Mouse (Mus musculus): Measurements from ENCODE around the gene Ikzf1. TPM values are rescaled to one million over a fixed set of nuclear protein-coding genes. Genes with fewer than 3 reads are reported as not detected.

Ikzf1 gene
- polyA plus RNA-seq, 1 experiment from 2014 or later: 33.7 TPM

DNA sequence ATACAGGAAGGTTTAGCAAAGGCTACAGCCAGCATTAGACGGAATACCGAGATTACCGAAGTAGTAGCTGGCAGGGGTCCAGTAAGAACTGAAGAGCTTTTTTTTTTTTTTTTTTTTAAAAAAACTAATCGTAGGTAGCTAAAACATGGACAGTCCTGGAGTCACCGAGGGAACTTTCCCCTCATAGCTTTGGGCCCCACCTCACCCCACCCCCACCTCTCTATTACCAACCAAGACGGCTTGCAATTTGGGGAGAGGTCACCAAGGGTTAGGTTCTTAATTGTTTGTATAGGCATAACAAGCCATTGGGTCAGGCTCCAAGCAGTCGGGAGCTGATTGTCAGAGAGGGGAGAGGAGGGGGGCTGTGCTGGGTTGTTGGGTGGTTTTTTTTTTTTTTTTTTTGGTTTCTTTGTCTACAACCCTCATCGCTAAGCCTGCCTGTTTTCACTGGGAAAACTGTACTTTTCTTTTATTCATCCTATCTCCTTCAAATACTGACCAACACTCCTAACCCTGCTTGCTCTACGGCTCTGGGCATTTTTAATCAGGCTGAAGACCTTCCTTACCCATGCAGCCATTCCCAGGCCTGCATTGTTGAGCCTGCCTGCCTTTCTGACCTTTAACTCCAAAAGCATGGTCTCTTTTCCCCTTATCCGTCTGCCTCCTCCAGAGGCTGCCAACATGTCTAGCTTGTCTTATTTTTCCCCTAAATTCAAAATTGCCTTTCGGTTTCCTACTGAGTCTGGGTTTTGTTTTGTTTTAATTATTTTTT lies 124.8 kb downstream of the Ikzf1 start:
- H3K27ac ChIP-seq (replicated peaks): peak overlapping the region; percentile 96
- H3K9me3 ChIP-seq (replicated peaks): no peaks in the 10 kb centered on the region
- WGBS (ENCODE audit: insufficient replicate concordance): 17% methylated on average over 11 of the region's 11 CpGs
- peak overlapping the region; percentile 85 for H3K9ac ChIP-seq
- peak; percentile 0; the same call in 1 of the 2 replicates for ATAC-seq (ENCODE audit: insufficient read depth)
- peaks cover 64% of the 10 kb centered on the region for H3K4me1 ChIP-seq (replicated peaks)
- H3K27me3 ChIP-seq: no peaks in the 10 kb centered on the region
- H3K4me3 ChIP-seq (replicated peaks): peak overlapping the region; percentile 77
- H3K36me3 ChIP-seq (replicated peaks): peaks cover 21% of the 10 kb centered on the region
- peak overlapping the region; percentile 99 for H3K4me2 ChIP-seq

DNA sequence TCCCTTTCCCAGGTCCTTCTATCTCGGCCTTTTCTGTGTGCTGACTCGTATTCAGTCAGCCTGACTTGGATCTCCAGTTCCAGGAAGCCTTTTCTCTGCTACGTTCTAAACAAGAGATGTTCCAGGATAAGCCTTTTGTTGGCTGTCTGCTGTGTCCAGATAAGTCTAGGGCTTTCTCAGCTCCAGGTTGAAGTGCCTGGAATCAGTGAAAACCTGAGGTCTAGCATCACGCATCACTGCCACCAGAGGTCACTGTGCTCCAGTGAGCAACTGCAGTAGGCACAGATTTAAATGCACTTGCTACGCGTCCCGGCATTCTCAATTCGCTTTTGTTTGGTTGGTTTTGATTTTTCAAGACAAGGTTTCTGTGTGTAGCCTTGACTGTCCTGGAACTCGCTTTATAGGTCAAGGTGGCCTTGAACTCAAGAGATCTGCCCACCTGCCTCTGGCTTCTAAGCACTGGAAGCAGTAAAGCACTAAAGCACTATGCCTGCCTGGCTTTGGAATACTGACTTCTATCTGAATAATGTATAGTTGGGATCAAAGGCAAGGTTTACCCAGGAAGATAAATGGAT lies 127.2 kb downstream of the Ikzf1 start:
- peak; percentile 20 for ATAC-seq (ENCODE audit: insufficient read depth)
- Histone ChIP-seq H3K36me3 (replicated peaks) (no peaks in the 10 kb centered on the region), H3K9me3 (replicated peaks) (no peaks in the 10 kb centered on the region), H3K9ac (peak overlapping the region; percentile 9; the same call in 1 of the 2 replicates), H3K27ac (replicated peaks) (peak overlapping the region; percentile 60), H3K4me2 (peak overlapping the region; percentile 51), H3K4me3 (replicated peaks) (0 out of 2 replicates have a peak overlapping the region, but pooled peaks have one; percentile 5), H3K27me3 (no peaks in the 10 kb centered on the region), H3K4me1 (replicated peaks) (peaks cover 73% of the 10 kb centered on the region)
- 3% methylated on average over 9 of the region's 9 CpGs for WGBS (ENCODE audit: insufficient replicate concordance)

DNA sequence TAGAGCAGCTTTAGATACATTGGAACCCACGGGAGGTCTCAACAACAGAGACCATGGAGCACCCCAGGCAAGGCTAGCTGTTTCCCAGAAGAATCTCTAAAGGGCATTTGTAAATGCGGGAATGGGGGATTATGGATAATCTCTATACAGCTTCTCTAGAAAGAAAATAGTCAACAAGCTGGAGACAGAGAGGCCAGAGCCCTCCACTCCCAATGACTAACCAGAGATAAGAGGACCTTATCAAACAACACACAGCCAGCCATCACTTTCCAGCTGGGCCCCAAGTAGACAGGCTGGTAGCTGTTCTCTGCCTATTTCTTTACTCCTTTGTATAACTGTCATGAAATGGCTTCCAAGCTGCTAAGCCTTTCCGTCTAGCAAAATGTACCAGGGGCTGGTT lies 130.9 kb downstream of the Ikzf1 start:
- H3K4me1 ChIP-seq (replicated peaks): peaks cover 62% of the 10 kb centered on the region
- peak overlapping the region; percentile 95 for H3K27ac ChIP-seq (replicated peaks)
- H3K9ac ChIP-seq: peak overlapping the region; percentile 51; the same call in 1 of the 2 replicates
- H3K4me2 ChIP-seq: peak overlapping the region; percentile 68
- peak; percentile 91 for ATAC-seq (ENCODE audit: insufficient read depth)
- H3K27me3 ChIP-seq: no peaks in the 10 kb centered on the region
- peak overlapping the region; percentile 30 for H3K4me3 ChIP-seq (replicated peaks)
- H3K36me3 ChIP-seq (replicated peaks): no peaks in the 10 kb centered on the region
- WGBS (ENCODE audit: insufficient replicate concordance): 16% methylated on average over 3 of the region's 3 CpGs
- no peaks in the 10 kb centered on the region for H3K9me3 ChIP-seq (replicated peaks)

DNA sequence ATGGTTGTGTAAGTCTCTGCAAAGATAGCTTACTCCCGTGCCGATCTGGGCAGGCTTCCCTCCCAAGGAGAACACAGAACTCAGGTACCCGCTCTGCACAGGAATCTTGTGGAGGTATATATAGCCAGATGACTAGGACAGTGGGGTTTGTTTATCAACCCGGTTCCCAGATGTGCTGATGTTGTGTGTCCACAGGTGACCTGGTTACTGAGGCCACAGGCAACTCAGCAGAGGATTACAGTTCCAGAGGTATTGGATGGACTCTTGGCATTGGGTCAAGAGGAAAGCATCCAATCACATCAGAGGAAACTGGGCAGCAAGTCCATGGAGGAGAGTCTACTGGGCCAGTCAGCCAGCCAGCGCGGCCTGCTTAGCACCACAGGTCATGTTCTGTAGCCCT lies 134.0 kb downstream of the Ikzf1 start:
- whole genome bisulfite sequencing (ENCODE audit: insufficient replicate concordance): 81% methylated on average over 6 of the region's 6 CpGs
- Histone ChIP-seq H3K27ac (replicated peaks) (peak overlapping the region; percentile 43; the same call in 1 of the 2 replicates), H3K36me3 (replicated peaks) (no peaks in the 10 kb centered on the region), H3K4me3 (replicated peaks) (no peak overlapping the region), H3K27me3 (no peaks in the 10 kb centered on the region), H3K4me1 (replicated peaks) (peaks cover 75% of the 10 kb centered on the region), H3K9ac (no peak overlapping the region), H3K9me3 (replicated peaks) (no peaks in the 10 kb centered on the region), H3K4me2 (no peak overlapping the region)
- ATAC-seq (ENCODE audit: insufficient read depth): no peak

DNA sequence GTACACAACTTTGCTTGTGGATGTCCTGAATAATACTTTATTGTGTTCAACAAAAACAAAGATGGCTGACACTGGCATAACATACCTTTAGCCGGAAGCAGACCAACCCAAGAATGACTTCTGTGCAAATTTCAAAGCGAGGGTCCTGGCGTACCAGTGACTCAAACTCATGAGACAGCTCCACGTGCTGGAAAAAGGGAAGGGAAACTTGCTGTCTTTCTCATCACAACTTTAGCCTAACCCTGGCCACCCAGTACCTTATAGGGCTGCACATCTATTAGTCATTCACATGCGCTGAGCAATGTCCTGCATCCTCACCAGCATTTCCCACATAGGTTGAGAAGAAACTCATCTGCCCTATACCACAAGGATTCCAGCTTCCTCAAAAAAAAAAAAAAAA lies 134.4 kb downstream of the Ikzf1 start:
- Histone ChIP-seq H3K9ac (no peak overlapping the region), H3K27ac (replicated peaks) (0 out of 2 replicates have a peak overlapping the region, but pooled peaks have one; percentile 43), H3K36me3 (replicated peaks) (no peaks in the 10 kb centered on the region), H3K9me3 (replicated peaks) (no peaks in the 10 kb centered on the region), H3K4me3 (replicated peaks) (no peak overlapping the region), H3K4me2 (no peak overlapping the region), H3K27me3 (no peaks in the 10 kb centered on the region), H3K4me1 (replicated peaks) (peaks cover 77% of the 10 kb centered on the region)
- WGBS (ENCODE audit: insufficient replicate concordance): 74% methylated on average over 5 of the region's 5 CpGs
- ATAC-seq (ENCODE audit: insufficient read depth): no peak

DNA sequence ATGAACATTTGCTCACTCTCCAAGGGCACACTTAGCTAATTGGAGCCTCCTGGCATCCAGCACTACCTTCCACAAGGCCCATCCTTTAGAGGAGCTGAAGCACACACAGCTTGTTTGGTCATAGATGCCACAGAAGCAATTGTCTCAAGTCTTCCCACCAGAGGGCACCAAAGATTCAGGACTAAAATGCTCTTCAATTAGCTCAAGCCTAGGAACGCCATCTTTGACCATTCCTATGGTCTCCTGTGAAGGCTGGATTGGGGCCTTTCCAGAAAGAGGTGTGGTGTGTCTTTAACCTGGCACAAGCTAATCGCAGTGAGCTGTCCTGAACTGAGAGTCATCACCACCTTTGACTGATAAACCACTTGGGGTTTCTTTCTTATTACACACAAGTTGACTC lies 135.4 kb downstream of the Ikzf1 start:
- no peaks in the 10 kb centered on the region for H3K9me3 ChIP-seq (replicated peaks)
- 6% methylated on average over 2 of the region's 2 CpGs for WGBS (ENCODE audit: insufficient replicate concordance)
- H3K36me3 ChIP-seq (replicated peaks): no peaks in the 10 kb centered on the region
- H3K4me2 ChIP-seq: no peak overlapping the region
- H3K4me1 ChIP-seq (replicated peaks): peaks cover 72% of the 10 kb centered on the region
- H3K27ac ChIP-seq (replicated peaks): peak overlapping the region; percentile 79; the same call in 1 of the 2 replicates
- H3K27me3 ChIP-seq: peaks cover 9% of the 10 kb centered on the region
- no peak overlapping the region for H3K9ac ChIP-seq
- H3K4me3 ChIP-seq (replicated peaks): no peak overlapping the region
- peak; percentile 19 for ATAC-seq (ENCODE audit: insufficient read depth)

DNA sequence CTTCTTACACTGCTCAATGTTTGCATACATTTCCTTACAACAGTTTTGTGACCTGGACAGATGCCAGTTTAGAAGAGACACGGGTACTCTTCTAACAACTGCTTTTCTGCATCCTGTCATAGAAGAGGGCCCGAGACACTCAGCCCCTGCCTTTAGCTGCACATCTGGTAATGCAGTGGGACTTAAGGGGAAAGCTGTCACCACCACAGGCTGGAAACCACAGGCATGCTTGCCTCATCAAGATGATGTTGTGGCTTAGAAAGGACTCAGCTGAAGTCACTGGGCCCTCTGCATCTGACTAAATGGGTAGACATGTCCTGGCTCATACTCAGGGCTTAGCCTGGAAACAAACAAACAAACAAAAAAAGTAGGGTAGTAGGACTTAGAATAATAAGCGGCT lies 135.9 kb downstream of the Ikzf1 start:
- H3K9ac ChIP-seq: no peak overlapping the region
- H3K27ac ChIP-seq (replicated peaks): peak overlapping the region; percentile 79
- no peaks in the 10 kb centered on the region for H3K9me3 ChIP-seq (replicated peaks)
- WGBS (ENCODE audit: insufficient replicate concordance): 30% methylated on average over 3 of the region's 3 CpGs
- H3K4me2 ChIP-seq: no peak overlapping the region
- peaks cover 67% of the 10 kb centered on the region for H3K4me1 ChIP-seq (replicated peaks)
- no peaks in the 10 kb centered on the region for H3K36me3 ChIP-seq (replicated peaks)
- peaks cover 14% of the 10 kb centered on the region for H3K27me3 ChIP-seq
- no peak overlapping the region for H3K4me3 ChIP-seq (replicated peaks)
- no peak for ATAC-seq (ENCODE audit: insufficient read depth)

DNA sequence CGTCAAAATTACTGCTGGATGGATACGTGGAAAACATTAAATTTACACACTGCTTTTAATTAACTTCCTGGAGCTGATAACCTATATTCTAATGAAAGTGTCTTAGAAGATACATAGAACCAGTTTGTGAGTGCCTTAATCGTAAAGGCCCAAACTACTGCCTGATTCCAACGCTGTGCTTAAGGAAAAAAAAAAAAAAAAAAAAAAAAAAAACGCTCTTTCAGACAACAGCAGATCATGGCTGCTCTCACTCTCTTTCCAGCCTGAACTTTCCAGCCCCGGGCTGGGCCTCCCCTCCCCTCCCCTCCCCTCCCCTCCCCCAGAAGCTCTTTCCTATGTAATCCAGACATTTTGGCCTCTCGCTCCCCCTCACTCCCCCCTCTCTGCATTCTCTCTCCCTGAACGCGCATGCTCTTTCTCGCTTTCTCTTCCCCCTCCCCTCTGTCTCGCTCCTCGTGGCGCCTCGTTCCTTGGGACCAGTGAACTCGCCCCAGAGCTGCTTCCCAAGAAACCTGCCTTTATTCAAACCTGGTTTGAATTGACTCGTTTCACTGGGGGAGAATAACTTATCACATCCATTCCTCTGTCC lies 136.7 kb downstream of the Ikzf1 start:
- no peak for ATAC-seq (ENCODE audit: insufficient read depth)
- 32% methylated on average over 16 of the region's 16 CpGs for WGBS (ENCODE audit: insufficient replicate concordance)
- Histone ChIP-seq H3K27ac (replicated peaks) (peak overlapping the region; percentile 79), H3K36me3 (replicated peaks) (no peaks in the 10 kb centered on the region), H3K9ac (no peak overlapping the region; the same call in 1 of the 2 replicates), H3K27me3 (peaks cover 21% of the 10 kb centered on the region), H3K4me1 (replicated peaks) (peaks cover 59% of the 10 kb centered on the region), H3K4me3 (replicated peaks) (no peak overlapping the region), H3K4me2 (peak overlapping the region; percentile 34), H3K9me3 (replicated peaks) (no peaks in the 10 kb centered on the region)

Other genes with a start within 250 kb of the Ikzf1 start
- gene Spata48, start 222.9 kb upstream of the Ikzf1 start, polyA plus RNA-seq (2015; fragmentation: Nextera tagmentation; extraction: Ambion mirVana): 0.33 and 0.62 TPM in 2 replicates
- 0.15 and 0.21 TPM in 2 replicates for gene Zpbp, start 222.6 kb upstream of the Ikzf1 start, polyA plus RNA-seq (2015; fragmentation: Nextera tagmentation; extraction: Ambion mirVana)
- not detected in 2 replicates for gene 4930512M02Rik, start 57.2 kb upstream of the Ikzf1 start, polyA plus RNA-seq (2015; fragmentation: Nextera tagmentation; extraction: Ambion mirVana)
- 85.0 and 93.2 TPM in 2 replicates for gene Fignl1, start 124.0 kb downstream of the Ikzf1 start, polyA plus RNA-seq (2015; fragmentation: Nextera tagmentation; extraction: Ambion mirVana)
- 11.1 and 13.6 TPM in 2 replicates for gene Ddc, start 213.1 kb downstream of the Ikzf1 start, polyA plus RNA-seq (2015; fragmentation: Nextera tagmentation; extraction: Ambion mirVana)